Mouse (Mus musculus) olfactory bulb, adult 2 months (tissue): ENCODE data around the gene Trim10. TPM values are rescaled to one million over a fixed set of nuclear protein-coding genes. Genes with fewer than 3 reads are reported as not detected.

Experiments used
- H3K27ac ChIP-seq: fragments of 200-500 bp; 2 replicates; pipeline ENCODE4 v1.5.1; 2012; ENCODE audit warnings: low read depth, low read length; ENCODE audit not compliant: insufficient read depth
- H3K4me1 ChIP-seq: fragments of 200-500 bp; 2 replicates; pipeline ENCODE4 v1.6.1; 2012; ENCODE audit warnings: low read length; ENCODE audit not compliant: control insufficient read depth, insufficient read depth
- H3K4me3 ChIP-seq: fragments of 200-500 bp; 2 replicates; pipeline ENCODE4 v1.5.1; 2012; ENCODE audit warnings: mild to moderate bottlenecking, low read depth, low read length, moderate library complexity; ENCODE audit not compliant: insufficient read depth
- CTCF ChIP-seq: fragments of 200-500 bp; IDR thresholded peaks from 2 replicates; pipeline ENCODE4 v1.5.1; 2012; ENCODE audit warnings: low read depth, mild to moderate bottlenecking, low read length, moderate library complexity; ENCODE audit not compliant: insufficient read depth
- POLR2A ChIP-seq: fragments of 200-500 bp; IDR thresholded peaks from 2 replicates; pipeline ENCODE4 v1.6.1; 2012; ENCODE audit warnings: mild to moderate bottlenecking, low read depth, low read length, moderate library complexity; ENCODE audit not compliant: insufficient read depth
- WGBS: fragments of 180-500 bp; shearing (Covaris S2); methylation state at CpG from one replicate; pipeline ENCODE4 v1.1.7; 2018; 5-methylcytosine and 5-hydroxymethylcytosine counted together
- polyA plus RNA-seq: library from polyadenylated mRNA; stranded (reverse); fragments of >200 nt; gene quantifications from 2 replicates; pipeline ENCODE4 v1.2.4, GENCODE M21; 2012; ENCODE audit warnings: low replicate concordance; ENCODE audit not compliant: missing spikeins, insufficient read depth, insufficient read length

The Trim10 gene
- polyA plus RNA-seq, 1 experiment = not detected

DNA sequence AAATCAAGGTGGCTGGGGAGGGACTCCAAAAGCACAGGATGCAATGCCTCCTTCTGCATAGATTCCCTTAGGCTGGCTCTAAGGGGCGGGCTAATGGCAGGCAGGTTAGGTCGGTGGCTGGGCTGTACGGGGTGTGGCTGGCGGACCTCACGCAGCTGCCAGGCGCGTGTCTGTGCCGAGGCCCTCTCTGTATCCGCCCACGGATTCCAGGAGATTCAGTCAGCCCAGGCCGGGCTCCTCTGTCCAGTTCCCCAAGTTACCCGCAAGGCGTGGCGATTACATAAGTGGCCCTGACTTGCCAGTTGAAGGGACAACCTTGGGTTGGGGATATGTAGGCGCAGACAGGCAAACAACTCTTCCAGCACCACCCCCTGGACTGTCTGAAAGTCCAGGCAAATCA lies 50.9 kb downstream of the Trim10 start:
- no peak for TF ChIP-seq CTCF
- 52% methylated on average over 15 of the region's 15 CpGs for WGBS
- Histone ChIP-seq H3K27ac (no peak overlapping the region), H3K4me1 (no peaks in the 10 kb centered on the region), H3K4me3 (no peak overlapping the region)

DNA sequence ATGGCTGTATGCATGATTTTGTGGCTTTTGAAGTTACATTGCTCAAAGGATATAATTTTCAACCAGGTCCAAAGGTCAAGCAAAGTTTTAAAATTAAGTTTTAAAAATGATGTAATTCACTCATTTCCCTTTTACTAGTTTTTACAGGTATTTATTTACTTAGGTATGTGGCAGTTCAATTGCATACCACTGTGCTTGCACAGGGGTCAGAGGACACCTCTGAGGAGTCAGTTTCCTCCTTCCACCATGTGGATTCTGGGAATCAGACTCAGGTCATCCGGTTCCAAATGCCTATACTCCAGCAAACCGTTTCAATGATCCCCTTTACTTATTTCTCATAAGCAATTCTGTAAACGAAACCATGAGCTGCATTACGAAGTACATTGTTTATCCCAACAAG lies 53.3 kb downstream of the Trim10 start:
- TF ChIP-seq POLR2A (no peak), CTCF (no peak)
- H3K27ac ChIP-seq = no peak overlapping the region
- no peaks in the 10 kb centered on the region for H3K4me1 ChIP-seq
- no peak overlapping the region for H3K4me3 ChIP-seq
- 83% methylated on average over 4 of the region's 4 CpGs for WGBS

DNA sequence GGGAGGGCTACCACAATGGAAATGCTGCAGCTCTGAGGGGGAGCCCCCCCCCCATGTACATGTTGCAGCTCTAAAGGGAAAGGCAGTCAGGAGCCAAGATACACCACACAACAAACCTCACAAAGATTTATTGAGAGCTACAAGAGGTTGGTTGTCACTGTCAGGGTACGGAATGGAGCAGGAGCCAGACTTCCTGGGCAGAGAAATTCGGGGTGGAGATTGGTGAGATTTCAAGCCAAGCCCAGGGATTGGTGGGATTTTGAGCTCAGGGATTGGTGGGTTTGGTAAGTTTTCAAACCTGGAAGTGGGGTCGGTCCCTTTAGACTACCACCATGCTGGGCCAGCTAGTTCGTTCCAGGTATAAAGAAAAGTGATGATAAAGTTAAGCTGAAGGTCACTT lies 54.1 kb downstream of the Trim10 start:
- no peaks in the 10 kb centered on the region for H3K4me1 ChIP-seq
- H3K27ac ChIP-seq = no peak overlapping the region
- TF ChIP-seq POLR2A (no peak), CTCF (no peak)
- 67% methylated on average over 4 of the region's 4 CpGs for WGBS
- no peak overlapping the region for H3K4me3 ChIP-seq

Other genes with a start within 250 kb of the Trim10 start
- gene H2-M9, start 226.9 kb upstream of the Trim10 start, polyA plus RNA-seq = not detected in 2 replicates
- not detected in 2 replicates for gene H2-M1, start 197.4 kb upstream of the Trim10 start, polyA plus RNA-seq
- gene H2-M10.5, start 96.7 kb upstream of the Trim10 start, polyA plus RNA-seq = not detected in 2 replicates
- gene H2-M10.6, start 57.4 kb upstream of the Trim10 start, polyA plus RNA-seq = not detected in 2 replicates
- not detected in 2 replicates for gene Trim26, start 32.4 kb upstream of the Trim10 start, polyA plus RNA-seq
- not detected in 2 replicates for gene Trim15, start 2.4 kb upstream of the Trim10 start, polyA plus RNA-seq
- not detected in 2 replicates for gene Trim40, start 20.5 kb downstream of the Trim10 start, polyA plus RNA-seq
- not detected in 2 replicates for gene Trim31, start 28.5 kb downstream of the Trim10 start, polyA plus RNA-seq
- not detected in 2 replicates for gene Rnf39, start 73.3 kb downstream of the Trim10 start, polyA plus RNA-seq
- not detected in 2 replicates for gene Ppp1r11, start 82.2 kb downstream of the Trim10 start, polyA plus RNA-seq
- not detected in 2 replicates for gene Znrd1, start 89.0 kb downstream of the Trim10 start, polyA plus RNA-seq
- gene Znrd1as, start 89.0 kb downstream of the Trim10 start, polyA plus RNA-seq = not detected in 2 replicates
- gene 2410137M14Rik, start 111.7 kb downstream of the Trim10 start, polyA plus RNA-seq = not detected in 2 replicates
- not detected in 2 replicates for gene H2-M5, start 120.0 kb downstream of the Trim10 start, polyA plus RNA-seq
- gene Zfp57, start 131.6 kb downstream of the Trim10 start, polyA plus RNA-seq = not detected in 2 replicates
- not detected in 2 replicates for gene Mog, start 153.8 kb downstream of the Trim10 start, polyA plus RNA-seq
- gene Gabbr1, start 176.4 kb downstream of the Trim10 start, polyA plus RNA-seq = 220 and 221 TPM in 2 replicates
- gene Olfr90, start 218.9 kb downstream of the Trim10 start, polyA plus RNA-seq = not detected in 2 replicates
- not detected in 2 replicates for gene Olfr91, start 228.7 kb downstream of the Trim10 start, polyA plus RNA-seq